Mouse (Mus musculus) midbrain, embryonic 12.5 days (tissue): ENCODE data around the gene Mars. TPM values are rescaled to one million over a fixed set of nuclear protein-coding genes. Genes with fewer than 3 reads are reported as not detected.

ENCODE experiments used
- ATAC-seq: fragments of 200-750 bp; cut with Nextera tagmentation; 2 replicates; pipeline ENCODE4 v1.8.0; 2017; ENCODE audit warnings: low read depth, moderate TSS enrichment, moderate library complexity; ENCODE audit not compliant: low FRiP score
- H3K27ac ChIP-seq: fragments of 300-500 bp; sonication (generic); replicated peaks from 2 replicates; pipeline ENCODE4 v1.5.1; 2016; ENCODE audit warnings: mild to moderate bottlenecking
- H3K27me3 ChIP-seq: fragments of 300-500 bp; sonication (generic); 2 replicates; pipeline ENCODE4 v1.6.1; 2016; ENCODE audit warnings: mild to moderate bottlenecking
- H3K36me3 ChIP-seq: fragments of 300-500 bp; sonication (generic); 2 replicates; pipeline ENCODE4 v1.6.1; 2016
- H3K4me1 ChIP-seq: fragments of 300-500 bp; sonication (generic); 2 replicates; pipeline ENCODE4 v1.6.1; 2016
- H3K4me2 ChIP-seq: fragments of 300-500 bp; sonication (generic); replicated peaks from 2 replicates; pipeline ENCODE4 v1.6.1; 2016; ENCODE audit warnings: mild to moderate bottlenecking, moderate library complexity
- H3K4me3 ChIP-seq: fragments of 300-500 bp; sonication (generic); 2 replicates; pipeline ENCODE4 v1.5.1; 2016; ENCODE audit warnings: mild to moderate bottlenecking
- H3K9ac ChIP-seq: fragments of 300-500 bp; sonication (generic); replicated peaks from 2 replicates; pipeline ENCODE4 v1.6.1; 2016; ENCODE audit warnings: mild to moderate bottlenecking, moderate library complexity
- H3K9me3 ChIP-seq: fragments of 300-500 bp; sonication (generic); 2 replicates; pipeline ENCODE4 v1.6.1; 2016; ENCODE audit warnings: mild to moderate bottlenecking
- WGBS: fragments of 180-500 bp; shearing (Covaris S2); methylation state at CpG from one replicate; pipeline ENCODE4 v1.1.7; 2016; 5-methylcytosine and 5-hydroxymethylcytosine counted together
- polyA plus RNA-seq: library from polyadenylated mRNA; unstranded; fragments of >200 nt; fragmentation: Nextera tagmentation; extraction: Ambion mirVana; gene quantifications from 2 replicates; pipeline ENCODE4 v1.2.1, GENCODE M21; 2016

Gene Mars
- polyA plus RNA-seq, 1 experiment from 2014 or later, result 156 TPM

GRCm38 (mm10) chr10:127346173-127346572 lies 34.6 kb upstream of the Mars start:
- Histone ChIP-seq H3K9me3 (no peaks in the 10 kb centered on the region), H3K4me3 (no peak overlapping the region), H3K9ac (no peak overlapping the region), H3K27ac (no peak overlapping the region), H3K4me2 (no peak overlapping the region), H3K27me3 (peaks cover 23% of the 10 kb centered on the region), H3K36me3 (no peaks in the 10 kb centered on the region), H3K4me1 (peaks cover 21% of the 10 kb centered on the region)
- WGBS, result 92% methylated on average over 3 of the region's 3 CpGs
- no peak for ATAC-seq

DNA sequence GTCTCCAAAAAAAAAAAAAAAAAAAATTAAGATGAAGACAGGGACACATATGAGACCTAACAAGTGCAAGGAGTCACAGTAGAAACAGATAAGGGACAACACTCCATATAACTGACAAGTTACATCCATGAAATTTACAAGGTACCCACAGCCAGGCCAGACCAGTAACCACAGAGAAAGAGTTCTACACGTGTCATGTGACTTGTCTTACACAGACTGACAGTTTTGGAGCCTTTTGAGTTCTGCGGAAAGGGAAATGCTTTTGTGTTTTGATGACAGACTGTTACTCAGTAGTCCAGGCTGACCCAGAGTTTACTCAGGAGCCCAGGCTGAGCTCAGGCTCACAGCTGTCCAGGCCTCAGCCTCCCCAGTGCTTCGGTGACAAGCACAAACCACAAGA lies 31.4 kb upstream of the Mars start:
- H3K9me3 ChIP-seq, result no peaks in the 10 kb centered on the region
- no peak overlapping the region for H3K4me2 ChIP-seq
- H3K36me3 ChIP-seq, result no peaks in the 10 kb centered on the region
- H3K9ac ChIP-seq, result no peak overlapping the region
- H3K27ac ChIP-seq, result no peak overlapping the region
- H3K27me3 ChIP-seq, result peaks cover 40% of the 10 kb centered on the region
- no peak overlapping the region for H3K4me3 ChIP-seq
- peaks cover 37% of the 10 kb centered on the region for H3K4me1 ChIP-seq
- ATAC-seq, result no peak
- WGBS, result 76% methylated on average over 3 of the region's 3 CpGs

DNA sequence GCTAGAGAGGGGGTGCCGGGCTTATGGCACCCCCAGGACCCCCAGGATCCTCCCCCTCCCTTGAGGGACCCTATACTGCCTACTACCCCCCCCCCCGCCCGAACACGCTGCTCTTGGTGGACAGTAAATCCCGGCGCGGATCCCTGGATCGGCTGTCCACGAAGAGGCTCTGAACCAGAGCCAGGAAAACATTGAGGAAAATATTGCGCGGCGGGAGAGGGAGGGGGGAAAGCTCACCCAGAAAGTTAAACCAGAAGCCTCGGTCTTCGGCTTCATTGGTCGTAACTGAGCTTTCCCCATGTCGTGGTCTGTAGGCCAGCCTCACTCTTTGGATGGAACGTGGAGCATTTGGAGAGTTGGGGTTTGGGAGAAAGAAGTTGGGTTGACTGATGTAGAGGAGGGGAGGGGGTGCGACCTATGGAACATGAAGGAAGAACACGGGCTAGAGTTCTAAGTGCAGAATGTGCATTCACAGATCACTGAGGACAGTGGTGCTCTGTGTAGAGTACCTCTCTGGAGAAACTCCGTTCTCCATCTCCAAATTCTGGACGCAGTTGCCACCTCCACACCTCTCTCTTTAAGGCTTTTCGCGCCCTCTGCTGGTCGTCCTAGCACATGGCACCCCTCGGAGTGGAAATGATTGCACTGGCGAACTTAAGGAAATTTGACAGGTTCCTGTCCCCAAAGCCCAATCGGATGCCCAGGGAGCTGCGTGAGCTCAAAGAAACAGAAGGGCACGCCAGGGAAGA lies 30.5 kb upstream of the Mars start, which contains the start of gene Gli1:
Gene Gli1 (minus strand): TSS at position 84 of the 749 bp plus-strand sequence.
- no peaks in the 10 kb centered on the region for H3K9me3 ChIP-seq
- peak within 1 kb of the TSS; percentile 42 for H3K4me3 ChIP-seq
- H3K4me1 ChIP-seq, result peaks cover 37% of the 10 kb centered on the region
- peak within 1 kb of the TSS; percentile 70 for H3K4me2 ChIP-seq
- ATAC-seq, result peak; percentile 46
- peaks cover 47% of the 10 kb centered on the region for H3K27me3 ChIP-seq
- peak within 1 kb of the TSS; percentile 34; the same call in 1 of the 2 replicates for H3K9ac ChIP-seq
- H3K36me3 ChIP-seq, result no peaks in the 10 kb centered on the region
- WGBS, result under 1% methylated on average over 29 of the region's 29 CpGs
- H3K27ac ChIP-seq, result peak within 1 kb of the TSS; percentile 31; the same call in 1 of the 2 replicates

DNA sequence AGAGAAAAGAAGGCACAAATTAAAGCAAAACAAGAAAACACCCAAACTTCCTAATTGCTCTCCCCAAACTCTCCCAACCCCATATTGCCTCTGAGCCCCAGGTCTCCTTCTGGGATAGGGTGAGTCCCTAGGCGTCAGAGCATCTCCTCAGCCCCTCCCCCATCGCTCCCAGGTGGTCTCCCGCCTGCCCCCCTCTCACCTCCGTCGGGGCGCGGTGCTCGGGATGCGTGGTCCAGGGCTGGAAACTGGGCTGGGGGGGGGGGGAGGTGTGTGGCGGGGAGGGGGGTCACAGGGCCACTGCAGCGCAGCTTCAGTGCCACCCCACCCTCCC lies 29.7 kb upstream of the Mars start:
- no peaks in the 10 kb centered on the region for H3K36me3 ChIP-seq
- peak overlapping the region; percentile 34; the same call in 1 of the 2 replicates for H3K9ac ChIP-seq
- H3K4me1 ChIP-seq, result peaks cover 37% of the 10 kb centered on the region
- H3K27me3 ChIP-seq, result peaks cover 47% of the 10 kb centered on the region
- no peaks in the 10 kb centered on the region for H3K9me3 ChIP-seq
- peak overlapping the region; percentile 42 for H3K4me3 ChIP-seq
- 0% methylated on average over 7 of the region's 11 CpGs for WGBS
- H3K4me2 ChIP-seq, result peak overlapping the region; percentile 70
- peak overlapping the region; percentile 30; the same call in 1 of the 2 replicates for H3K27ac ChIP-seq
- no peak for ATAC-seq

GRCm38 (mm10) chr10:127340577-127341359 lies 29.2 kb upstream of the Mars start:
- peak overlapping the region; percentile 70 for H3K4me2 ChIP-seq
- H3K9me3 ChIP-seq, result no peaks in the 10 kb centered on the region
- H3K4me1 ChIP-seq, result peaks cover 37% of the 10 kb centered on the region
- H3K36me3 ChIP-seq, result no peaks in the 10 kb centered on the region
- peak; percentile 17; the same call in 1 of the 2 replicates for ATAC-seq
- H3K9ac ChIP-seq, result 0 out of 2 replicates have a peak overlapping the region, but pooled peaks have one; percentile 15
- peaks cover 47% of the 10 kb centered on the region for H3K27me3 ChIP-seq
- H3K4me3 ChIP-seq, result peak overlapping the region; percentile 42
- under 1% methylated on average over 27 of the region's 27 CpGs for WGBS
- H3K27ac ChIP-seq, result 0 out of 2 replicates have a peak overlapping the region, but pooled peaks have one; percentile 31

GRCm38 (mm10) chr10:127339683-127340576 lies 28.3 kb upstream of the Mars start:
- ATAC-seq, result peak; percentile 40
- Histone ChIP-seq H3K9ac (peak overlapping the region; percentile 39), H3K9me3 (no peaks in the 10 kb centered on the region), H3K27ac (peak overlapping the region; percentile 31; the same call in 1 of the 2 replicates), H3K27me3 (peaks cover 47% of the 10 kb centered on the region), H3K4me2 (peak overlapping the region; percentile 70), H3K4me1 (peaks cover 37% of the 10 kb centered on the region), H3K4me3 (peak overlapping the region; percentile 42), H3K36me3 (no peaks in the 10 kb centered on the region)
- under 1% methylated on average over 40 of the region's 42 CpGs for WGBS

GRCm38 (mm10) chr10:127338930-127339682 lies 27.5 kb upstream of the Mars start:
- no peaks in the 10 kb centered on the region for H3K36me3 ChIP-seq
- peak overlapping the region; percentile 70 for H3K4me2 ChIP-seq
- peaks cover 37% of the 10 kb centered on the region for H3K4me1 ChIP-seq
- H3K9ac ChIP-seq, result 0 out of 2 replicates have a peak overlapping the region, but pooled peaks have one; percentile 20
- peak overlapping the region; percentile 42 for H3K4me3 ChIP-seq
- WGBS, result under 1% methylated on average over 30 of the region's 31 CpGs
- ATAC-seq, result peak; percentile 59
- no peaks in the 10 kb centered on the region for H3K9me3 ChIP-seq
- peaks cover 47% of the 10 kb centered on the region for H3K27me3 ChIP-seq
- 0 out of 2 replicates have a peak overlapping the region, but pooled peaks have one; percentile 26 for H3K27ac ChIP-seq

- no peak overlapping the region for H3K27ac ChIP-seq
- WGBS, result 82% methylated on average over 6 of the region's 6 CpGs
- no peak for ATAC-seq
Measured at GRCm38 (mm10) chr10:127337536-127338099, 26.0 kb upstream of the Mars start.

DNA sequence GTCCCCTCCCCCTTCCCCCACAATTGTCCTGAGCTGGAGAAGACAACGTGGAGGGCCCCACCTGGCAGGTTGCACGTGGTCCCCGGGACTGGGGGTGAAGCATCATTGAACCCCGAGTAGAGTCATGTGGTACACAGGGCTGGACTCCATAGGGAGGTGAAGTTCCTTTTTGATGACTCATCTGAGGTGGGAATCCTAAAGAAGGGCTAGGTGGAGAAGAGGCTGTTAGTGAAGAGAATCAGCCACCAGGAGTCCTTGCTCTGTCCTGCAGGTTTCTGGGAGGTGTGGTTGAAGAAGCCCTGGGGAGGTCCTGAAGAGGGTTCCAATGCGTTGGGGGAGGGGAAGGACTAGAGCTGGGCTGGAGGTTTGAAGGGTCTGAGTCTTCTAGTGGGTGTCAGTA lies 25.4 kb upstream of the Mars start:
- H3K4me2 ChIP-seq, result no peak overlapping the region
- peaks cover 41% of the 10 kb centered on the region for H3K27me3 ChIP-seq
- peaks cover 31% of the 10 kb centered on the region for H3K4me1 ChIP-seq
- no peaks in the 10 kb centered on the region for H3K36me3 ChIP-seq
- no peak overlapping the region for H3K9ac ChIP-seq
- ATAC-seq, result no peak
- H3K27ac ChIP-seq, result no peak overlapping the region
- 71% methylated on average over 5 of the region's 5 CpGs for WGBS
- H3K9me3 ChIP-seq, result no peaks in the 10 kb centered on the region
- H3K4me3 ChIP-seq, result no peak overlapping the region

More at GRCm38 (mm10) chr10:127337536-127338099, 26.0 kb upstream of the Mars start:
- Histone ChIP-seq H3K9ac (no peak overlapping the region), H3K27me3 (peaks cover 44% of the 10 kb centered on the region), H3K4me3 (no peak overlapping the region), H3K4me1 (peaks cover 36% of the 10 kb centered on the region), H3K36me3 (no peaks in the 10 kb centered on the region), H3K9me3 (no peaks in the 10 kb centered on the region), H3K4me2 (no peak overlapping the region)

DNA sequence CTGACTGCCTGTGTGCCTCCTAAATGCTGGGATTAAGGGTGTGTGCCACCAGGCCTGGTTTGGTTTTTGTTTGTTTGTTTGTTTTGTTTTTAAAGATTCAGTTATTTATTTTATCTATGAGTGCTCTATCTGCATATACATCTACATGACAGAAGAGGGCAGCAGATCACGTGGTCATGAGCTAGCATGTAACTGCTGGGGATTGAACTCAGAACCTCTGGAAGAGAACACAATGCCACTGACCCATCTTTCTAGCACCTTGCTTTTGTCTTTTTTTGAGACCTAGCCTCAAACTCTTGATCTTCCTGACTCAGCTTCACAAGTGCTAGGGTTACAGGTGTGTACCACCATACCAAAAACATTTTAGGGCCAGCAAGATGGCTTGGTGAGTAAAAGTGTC lies 23.7 kb upstream of the Mars start:
- no peak overlapping the region for H3K27ac ChIP-seq
- H3K9me3 ChIP-seq, result no peaks in the 10 kb centered on the region
- H3K36me3 ChIP-seq, result no peaks in the 10 kb centered on the region
- H3K27me3 ChIP-seq, result peaks cover 32% of the 10 kb centered on the region
- H3K4me3 ChIP-seq, result no peak overlapping the region
- no peak overlapping the region for H3K9ac ChIP-seq
- H3K4me1 ChIP-seq, result peaks cover 14% of the 10 kb centered on the region
- ATAC-seq, result no peak
- no peak overlapping the region for H3K4me2 ChIP-seq
- 63% methylated on average over 1 of the region's 1 CpGs for WGBS
